Mouse (Mus musculus): Measurements from ENCODE around the gene Stk39. TPM values are rescaled to one million over a fixed set of nuclear protein-coding genes. Genes with fewer than 3 reads are reported as not detected.

Stk39 gene
- polyA plus RNA-seq, 1 experiment: 26.3 TPM

- peaks cover 10% of the 10 kb centered on the region for H3K4me1 ChIP-seq (ENCODE audit: control insufficient read depth, insufficient read depth, low read length)
- H3K4me3 ChIP-seq (ENCODE audit: insufficient read depth, low read length): no peak overlapping the region
- TF ChIP-seq POLR2A (IDR thresholded peaks at IDR 0.05; ENCODE audit: low read depth, low read length): no peak
- no peak for TF ChIP-seq CTCF (IDR thresholded peaks at IDR 0.05; ENCODE audit: borderline replicate concordance, insufficient read depth, low read length)
- H3K27ac ChIP-seq (ENCODE audit: insufficient read depth, low read length): no peak overlapping the region
These were observed 34.1 kb downstream of the Stk39 start for GRCm38 (mm10) chr2:68437920-68438319.

- Histone ChIP-seq H3K4me1 (ENCODE audit: control insufficient read depth, insufficient read depth, low read length) (peaks cover 10% of the 10 kb centered on the region), H3K4me3 (ENCODE audit: insufficient read depth, low read length) (no peak overlapping the region), H3K27ac (ENCODE audit: insufficient read depth, low read length) (no peak overlapping the region)
- TF ChIP-seq CTCF (IDR thresholded peaks at IDR 0.05; ENCODE audit: borderline replicate concordance, insufficient read depth, low read length) (no peak), POLR2A (IDR thresholded peaks at IDR 0.05; ENCODE audit: low read depth, low read length) (no peak)
These were observed 34.9 kb downstream of the Stk39 start for GRCm38 (mm10) chr2:68437216-68437615.

GRCm38 (mm10) chr2:68436305-68436704 lies 35.8 kb downstream of the Stk39 start:
- TF ChIP-seq POLR2A (IDR thresholded peaks at IDR 0.05; ENCODE audit: low read depth, low read length): no peak
- TF ChIP-seq CTCF (IDR thresholded peaks at IDR 0.05; ENCODE audit: borderline replicate concordance, insufficient read depth, low read length): no peak
- H3K27ac ChIP-seq (ENCODE audit: insufficient read depth, low read length): no peak overlapping the region
- H3K4me1 ChIP-seq (ENCODE audit: control insufficient read depth, insufficient read depth, low read length): peaks cover 10% of the 10 kb centered on the region
- peak overlapping the region; percentile 4; the same call in 1 of the 2 replicates for H3K4me3 ChIP-seq (ENCODE audit: insufficient read depth, low read length)

- H3K27ac ChIP-seq (ENCODE audit: insufficient read depth, low read length): no peak overlapping the region
- TF ChIP-seq POLR2A (IDR thresholded peaks at IDR 0.05; ENCODE audit: low read depth, low read length) (no peak), CTCF (IDR thresholded peaks at IDR 0.05; ENCODE audit: borderline replicate concordance, insufficient read depth, low read length) (no peak)
- H3K4me1 ChIP-seq (ENCODE audit: control insufficient read depth, insufficient read depth, low read length): peaks cover 10% of the 10 kb centered on the region
- peak overlapping the region; percentile 4 for H3K4me3 ChIP-seq (ENCODE audit: insufficient read depth, low read length)
These were observed 36.4 kb downstream of the Stk39 start for GRCm38 (mm10) chr2:68435494-68436255.

GRCm38 (mm10) chr2:68434997-68435396 lies 37.1 kb downstream of the Stk39 start:
- H3K27ac ChIP-seq (ENCODE audit: insufficient read depth, low read length): no peak overlapping the region
- peaks cover 10% of the 10 kb centered on the region for H3K4me1 ChIP-seq (ENCODE audit: control insufficient read depth, insufficient read depth, low read length)
- H3K4me3 ChIP-seq (ENCODE audit: insufficient read depth, low read length): no peak overlapping the region
- TF ChIP-seq POLR2A (IDR thresholded peaks at IDR 0.05; ENCODE audit: low read depth, low read length): no peak
- TF ChIP-seq CTCF (IDR thresholded peaks at IDR 0.05; ENCODE audit: borderline replicate concordance, insufficient read depth, low read length): no peak

GRCm38 (mm10) chr2:68434576-68434975 lies 37.5 kb downstream of the Stk39 start:
- peaks cover 10% of the 10 kb centered on the region for H3K4me1 ChIP-seq (ENCODE audit: control insufficient read depth, insufficient read depth, low read length)

GRCm38 (mm10) chr2:68433736-68434312 lies 38.2 kb downstream of the Stk39 start:
- peaks cover 10% of the 10 kb centered on the region for H3K4me1 ChIP-seq (ENCODE audit: control insufficient read depth, insufficient read depth, low read length)
- H3K27ac ChIP-seq (ENCODE audit: insufficient read depth, low read length): no peak overlapping the region

More at GRCm38 (mm10) chr2:68434576-68434975, 37.5 kb downstream of the Stk39 start:
- Histone ChIP-seq H3K4me3 (ENCODE audit: insufficient read depth, low read length) (no peak overlapping the region), H3K27ac (ENCODE audit: insufficient read depth, low read length) (no peak overlapping the region)
- TF ChIP-seq POLR2A (IDR thresholded peaks at IDR 0.05; ENCODE audit: low read depth, low read length) (no peak), CTCF (IDR thresholded peaks at IDR 0.05; ENCODE audit: borderline replicate concordance, insufficient read depth, low read length) (no peak)

GRCm38 (mm10) chr2:68432834-68433233 lies 39.2 kb downstream of the Stk39 start:
- H3K4me3 ChIP-seq (ENCODE audit: insufficient read depth, low read length): no peak overlapping the region
- H3K4me1 ChIP-seq (ENCODE audit: control insufficient read depth, insufficient read depth, low read length): peaks cover 10% of the 10 kb centered on the region
- no peak for TF ChIP-seq CTCF (IDR thresholded peaks at IDR 0.05; ENCODE audit: borderline replicate concordance, insufficient read depth, low read length)
- no peak for TF ChIP-seq POLR2A (IDR thresholded peaks at IDR 0.05; ENCODE audit: low read depth, low read length)
- no peak overlapping the region for H3K27ac ChIP-seq (ENCODE audit: insufficient read depth, low read length)

More at GRCm38 (mm10) chr2:68433736-68434312, 38.2 kb downstream of the Stk39 start:
- no peak for TF ChIP-seq CTCF (IDR thresholded peaks at IDR 0.05; ENCODE audit: borderline replicate concordance, insufficient read depth, low read length)
- no peak for TF ChIP-seq POLR2A (IDR thresholded peaks at IDR 0.05; ENCODE audit: low read depth, low read length)
- no peak overlapping the region for H3K4me3 ChIP-seq (ENCODE audit: insufficient read depth, low read length)

GRCm38 (mm10) chr2:68431024-68431962 lies 40.8 kb downstream of the Stk39 start:
- Histone ChIP-seq H3K4me1 (ENCODE audit: control insufficient read depth, insufficient read depth, low read length) (peaks cover 10% of the 10 kb centered on the region), H3K27ac (ENCODE audit: insufficient read depth, low read length) (no peak overlapping the region), H3K4me3 (ENCODE audit: insufficient read depth, low read length) (no peak overlapping the region)
- no peak for TF ChIP-seq POLR2A (IDR thresholded peaks at IDR 0.05; ENCODE audit: low read depth, low read length)
- TF ChIP-seq CTCF (IDR thresholded peaks at IDR 0.05; ENCODE audit: borderline replicate concordance, insufficient read depth, low read length): no peak
